Mouse (Mus musculus) hindbrain, embryonic 11.5 days (tissue): ENCODE measurements around the gene Stim1. TPM values are rescaled to one million over a fixed set of nuclear protein-coding genes. Genes with fewer than 3 reads are reported as not detected.

ENCODE experiments used
- ATAC-seq: fragments of 200-750 bp; cut with Nextera tagmentation; 2 replicates; pipeline ENCODE4 v1.8.0; 2017; ENCODE audit warnings: mild to moderate bottlenecking, moderate TSS enrichment, moderate library complexity; ENCODE audit not compliant: low FRiP score
- DNase-seq: peaks from one replicate; pipeline ENCODE4 v3.0.0-alpha.2; 2015; ENCODE audit warnings: low spot score
- H3K27ac ChIP-seq: fragments of 300-500 bp; sonication (generic); 2 replicates; pipeline ENCODE4 v1.5.1; 2014; ENCODE audit warnings: mild to moderate bottlenecking, low read depth, low read length
- H3K27me3 ChIP-seq: fragments of 300-500 bp; sonication (generic); 2 replicates; pipeline ENCODE4 v1.6.1; 2014; ENCODE audit warnings: mild to moderate bottlenecking, low read length, moderate library complexity, mixed read lengths; ENCODE audit not compliant: control insufficient read depth, insufficient read depth
- H3K36me3 ChIP-seq: fragments of 300-500 bp; sonication (generic); 2 replicates; pipeline ENCODE4 v1.6.1; 2014; ENCODE audit warnings: mild to moderate bottlenecking, low read length, moderate library complexity, mixed read lengths; ENCODE audit not compliant: control insufficient read depth, insufficient read depth
- H3K4me1 ChIP-seq: fragments of 300-500 bp; sonication (generic); replicated peaks from 2 replicates; pipeline ENCODE4 v1.6.1; 2014; ENCODE audit warnings: low read length, mixed read lengths; ENCODE audit not compliant: control insufficient read depth, insufficient read depth
- H3K4me2 ChIP-seq: fragments of 300-500 bp; sonication (generic); replicated peaks from 2 replicates; pipeline ENCODE4 v1.6.1; 2014; ENCODE audit warnings: mild to moderate bottlenecking, low read depth, low read length
- H3K4me3 ChIP-seq: fragments of 300-500 bp; sonication (generic); 2 replicates; pipeline ENCODE4 v1.5.1; 2014; ENCODE audit warnings: low read depth, low read length
- H3K9ac ChIP-seq: fragments of 300-500 bp; sonication (generic); 2 replicates; pipeline ENCODE4 v1.6.1; 2014; ENCODE audit warnings: low read depth, low read length
- H3K9me3 ChIP-seq: fragments of 300-500 bp; sonication (generic); 2 replicates; pipeline ENCODE4 v1.6.1; 2016; ENCODE audit warnings: low read length; ENCODE audit not compliant: control insufficient read depth
- WGBS: fragments of 180-500 bp; shearing (Covaris S2); extraction: QIAGEN DNeasy Blood & Tissue Kit; methylation state at CpG from one replicate; pipeline ENCODE4 v1.1.7; 2014; 5-methylcytosine and 5-hydroxymethylcytosine counted together
- polyA plus RNA-seq: library from polyadenylated mRNA; unstranded; fragments of >200 nt; fragmentation: Nextera tagmentation; extraction: Ambion mirVana; gene quantifications from 2 replicates; pipeline ENCODE4 v1.2.1, GENCODE M21; 2014

Gene Stim1
- polyA plus RNA-seq, 1 experiment from 2014 or later, result 10.3 TPM

- H3K4me2 ChIP-seq, result no peak overlapping the region
- H3K4me3 ChIP-seq, result no peak overlapping the region
- no peaks in the 10 kb centered on the region for H3K27me3 ChIP-seq
- no peaks in the 10 kb centered on the region for H3K9me3 ChIP-seq
- H3K27ac ChIP-seq, result no peak overlapping the region
- no peak overlapping the region for H3K9ac ChIP-seq
- DNase-seq, result no peak
- no peaks in the 10 kb centered on the region for H3K36me3 ChIP-seq
- no peak for ATAC-seq
- no peaks in the 10 kb centered on the region for H3K4me1 ChIP-seq
These were observed 58.7 kb downstream of the Stim1 start for GRCm38 (mm10) chr7:102326323-102326722.

GRCm38 (mm10) chr7:102330270-102330669, 62.7 kb downstream of the Stim1 start:
- Histone ChIP-seq H3K27me3 (no peaks in the 10 kb centered on the region), H3K9me3 (no peaks in the 10 kb centered on the region), H3K4me3 (no peak overlapping the region), H3K9ac (no peak overlapping the region), H3K4me2 (no peak overlapping the region), H3K36me3 (no peaks in the 10 kb centered on the region), H3K27ac (no peak overlapping the region), H3K4me1 (no peaks in the 10 kb centered on the region)
- DNase-seq (no peak), ATAC-seq (no peak)
- 82% methylated on average over 5 of the region's 5 CpGs for WGBS

- H3K4me2 ChIP-seq, result no peak overlapping the region
- ATAC-seq, result no peak
- H3K36me3 ChIP-seq, result no peaks in the 10 kb centered on the region
- H3K4me1 ChIP-seq, result no peaks in the 10 kb centered on the region
- H3K9ac ChIP-seq, result no peak overlapping the region
- H3K9me3 ChIP-seq, result no peaks in the 10 kb centered on the region
- H3K27ac ChIP-seq, result no peak overlapping the region
- no peak overlapping the region for H3K4me3 ChIP-seq
- DNase-seq, result no peak
- 66% methylated on average over 3 of the region's 3 CpGs for WGBS
- H3K27me3 ChIP-seq, result no peaks in the 10 kb centered on the region
These were observed 63.9 kb downstream of the Stim1 start for GRCm38 (mm10) chr7:102331476-102331875.

- WGBS, result 80% methylated on average over 4 of the region's 4 CpGs
- H3K4me3 ChIP-seq, result no peak overlapping the region
- H3K9me3 ChIP-seq, result no peaks in the 10 kb centered on the region
- H3K36me3 ChIP-seq, result no peaks in the 10 kb centered on the region
- H3K27ac ChIP-seq, result no peak overlapping the region
- no peaks in the 10 kb centered on the region for H3K4me1 ChIP-seq
- H3K4me2 ChIP-seq, result no peak overlapping the region
- DNase-seq, result no peak
- no peak for ATAC-seq
- no peaks in the 10 kb centered on the region for H3K27me3 ChIP-seq
- no peak overlapping the region for H3K9ac ChIP-seq
These were observed 66.1 kb downstream of the Stim1 start for GRCm38 (mm10) chr7:102333741-102334140.

GRCm38 (mm10) chr7:102337326-102337725, 69.7 kb downstream of the Stim1 start:
- H3K4me3 ChIP-seq, result no peak overlapping the region
- H3K4me1 ChIP-seq, result no peaks in the 10 kb centered on the region
- no peak for DNase-seq
- H3K36me3 ChIP-seq, result no peaks in the 10 kb centered on the region
- no peak overlapping the region for H3K9ac ChIP-seq
- no peak for ATAC-seq
- no peak overlapping the region for H3K27ac ChIP-seq
- 96% methylated on average over 5 of the region's 5 CpGs for WGBS
- no peaks in the 10 kb centered on the region for H3K9me3 ChIP-seq
- no peak overlapping the region for H3K4me2 ChIP-seq
- no peaks in the 10 kb centered on the region for H3K27me3 ChIP-seq

- Histone ChIP-seq H3K9me3 (no peaks in the 10 kb centered on the region), H3K36me3 (no peaks in the 10 kb centered on the region), H3K4me1 (no peaks in the 10 kb centered on the region), H3K27ac (no peak overlapping the region), H3K27me3 (no peaks in the 10 kb centered on the region), H3K9ac (no peak overlapping the region), H3K4me2 (no peak overlapping the region), H3K4me3 (no peak overlapping the region)
- no peak for DNase-seq
- no peak for ATAC-seq
- WGBS, result 65% methylated on average over 3 of the region's 3 CpGs
These were observed 70.3 kb downstream of the Stim1 start for GRCm38 (mm10) chr7:102337898-102338297.

GRCm38 (mm10) chr7:102338956-102339355, 71.3 kb downstream of the Stim1 start:
- Histone ChIP-seq H3K4me3 (no peak overlapping the region), H3K4me1 (no peaks in the 10 kb centered on the region), H3K4me2 (no peak overlapping the region), H3K9ac (no peak overlapping the region), H3K27me3 (no peaks in the 10 kb centered on the region), H3K36me3 (no peaks in the 10 kb centered on the region), H3K9me3 (no peaks in the 10 kb centered on the region), H3K27ac (no peak overlapping the region)
- WGBS, result 90% methylated on average over 3 of the region's 3 CpGs
- DNase-seq, result no peak
- ATAC-seq, result no peak

GRCm38 (mm10) chr7:102345893-102346292, 78.3 kb downstream of the Stim1 start:
- Histone ChIP-seq H3K4me2 (no peak overlapping the region), H3K36me3 (no peaks in the 10 kb centered on the region), H3K27me3 (no peaks in the 10 kb centered on the region), H3K4me3 (no peak overlapping the region), H3K9me3 (no peaks in the 10 kb centered on the region), H3K9ac (no peak overlapping the region), H3K4me1 (no peaks in the 10 kb centered on the region), H3K27ac (no peak overlapping the region)
- DNase-seq (no peak), ATAC-seq (no peak)
- 69% methylated on average over 2 of the region's 2 CpGs for WGBS

GRCm38 (mm10) chr7:102347327-102347726, 79.7 kb downstream of the Stim1 start:
- Histone ChIP-seq H3K4me1 (no peaks in the 10 kb centered on the region), H3K9me3 (no peaks in the 10 kb centered on the region), H3K9ac (no peak overlapping the region), H3K4me3 (no peak overlapping the region), H3K36me3 (no peaks in the 10 kb centered on the region), H3K4me2 (no peak overlapping the region), H3K27ac (no peak overlapping the region), H3K27me3 (no peaks in the 10 kb centered on the region)
- ATAC-seq (no peak), DNase-seq (no peak)
- WGBS, result 68% methylated on average over 3 of the region's 3 CpGs
